Mouse (Mus musculus): ENCODE measurements around the gene Fgfr2. TPM values are rescaled to one million over a fixed set of nuclear protein-coding genes. Genes with fewer than 3 reads are reported as not detected.

The Fgfr2 gene
- polyA plus RNA-seq, 1 experiment from 2014 or later, result 17.2 TPM

GRCm38 (mm10) chr7:132325549-132326331, 797.4 kb downstream of the Fgfr2 start:
- Histone ChIP-seq H3K36me3 (no peaks in the 10 kb centered on the region), H3K4me1 (replicated peaks) (peaks cover 8% of the 10 kb centered on the region), H3K27me3 (no peaks in the 10 kb centered on the region), H3K9me3 (replicated peaks) (no peaks in the 10 kb centered on the region), H3K4me3 (no peak overlapping the region), H3K9ac (no peak overlapping the region), H3K4me2 (no peak overlapping the region), H3K27ac (no peak overlapping the region)
- 32% methylated on average over 5 of the region's 5 CpGs for WGBS
- ATAC-seq (replicated peaks; ENCODE audit: insufficient number of reproducible peaks, insufficient read depth, low FRiP score, low read depth), result 0 out of 2 replicates have a peak, but pooled peaks have one; percentile 27

- H3K4me3 ChIP-seq, result no peak overlapping the region
These were observed 799.7 kb downstream of the Fgfr2 start for GRCm38 (mm10) chr7:132323430-132323829.

GRCm38 (mm10) chr7:132321392-132321958, 801.7 kb downstream of the Fgfr2 start:
- H3K4me1 ChIP-seq (replicated peaks), result peaks cover 12% of the 10 kb centered on the region
- no peaks in the 10 kb centered on the region for H3K36me3 ChIP-seq
- no peaks in the 10 kb centered on the region for H3K9me3 ChIP-seq (replicated peaks)
- H3K4me2 ChIP-seq, result no peak overlapping the region
- H3K27me3 ChIP-seq, result no peaks in the 10 kb centered on the region
- no peak for ATAC-seq (replicated peaks; ENCODE audit: insufficient number of reproducible peaks, insufficient read depth, low FRiP score, low read depth)
- no peak overlapping the region for H3K27ac ChIP-seq
- no peak overlapping the region for H3K4me3 ChIP-seq
- H3K9ac ChIP-seq, result no peak overlapping the region
- WGBS, result 63% methylated on average over 2 of the region's 2 CpGs

More at GRCm38 (mm10) chr7:132323430-132323829, 799.7 kb downstream of the Fgfr2 start:
- no peak for ATAC-seq (replicated peaks; ENCODE audit: insufficient number of reproducible peaks, insufficient read depth, low FRiP score, low read depth)
- Histone ChIP-seq H3K27ac (no peak overlapping the region), H3K27me3 (no peaks in the 10 kb centered on the region), H3K9me3 (replicated peaks) (no peaks in the 10 kb centered on the region), H3K9ac (no peak overlapping the region), H3K36me3 (no peaks in the 10 kb centered on the region), H3K4me2 (no peak overlapping the region), H3K4me1 (replicated peaks) (peaks cover 8% of the 10 kb centered on the region)
- WGBS, result 63% methylated on average over 5 of the region's 5 CpGs

GRCm38 (mm10) chr7:132317036-132317541, 806.1 kb downstream of the Fgfr2 start, which contains the start of gene Chst15:
TSS of gene Chst15 (minus strand) at chr7:132317228.
- peak; percentile 23 for ATAC-seq (replicated peaks; ENCODE audit: insufficient number of reproducible peaks, insufficient read depth, low FRiP score, low read depth)
- under 1% methylated on average over 34 of the region's 34 CpGs for WGBS
- H3K9me3 ChIP-seq (replicated peaks), result no peaks in the 10 kb centered on the region
- peak within 1 kb of the TSS; percentile 74 for H3K9ac ChIP-seq
- peak within 1 kb of the TSS; percentile 97 for H3K4me2 ChIP-seq
- H3K4me1 ChIP-seq (replicated peaks), result peaks cover 19% of the 10 kb centered on the region
- H3K27ac ChIP-seq, result peak within 1 kb of the TSS; percentile 76
- 0 out of 2 replicates have a peak, but pooled peaks cover 4% of the 10 kb centered on the region for H3K27me3 ChIP-seq
- H3K4me3 ChIP-seq, result peak within 1 kb of the TSS; percentile 83
- no peaks in the 10 kb centered on the region for H3K36me3 ChIP-seq

GRCm38 (mm10) chr7:132316101-132317035, 806.8 kb downstream of the Fgfr2 start:
- peak overlapping the region; percentile 83 for H3K4me3 ChIP-seq
- no peaks in the 10 kb centered on the region for H3K36me3 ChIP-seq
- peak; percentile 74 for ATAC-seq (replicated peaks; ENCODE audit: insufficient number of reproducible peaks, insufficient read depth, low FRiP score, low read depth)
- H3K27me3 ChIP-seq, result 0 out of 2 replicates have a peak, but pooled peaks cover 4% of the 10 kb centered on the region
- peak overlapping the region; percentile 74 for H3K9ac ChIP-seq
- H3K4me2 ChIP-seq, result peak overlapping the region; percentile 97
- under 1% methylated on average over 78 of the region's 79 CpGs for WGBS
- no peaks in the 10 kb centered on the region for H3K9me3 ChIP-seq (replicated peaks)
- H3K27ac ChIP-seq, result peak overlapping the region; percentile 76
- peaks cover 19% of the 10 kb centered on the region for H3K4me1 ChIP-seq (replicated peaks)

GRCm38 (mm10) chr7:132315149-132316091, 807.7 kb downstream of the Fgfr2 start:
- peak overlapping the region; percentile 97 for H3K4me2 ChIP-seq
- peak overlapping the region; percentile 74 for H3K9ac ChIP-seq
- no peaks in the 10 kb centered on the region for H3K36me3 ChIP-seq
- peak overlapping the region; percentile 83 for H3K4me3 ChIP-seq
- H3K27me3 ChIP-seq, result 0 out of 2 replicates have a peak, but pooled peaks cover 4% of the 10 kb centered on the region
- peak overlapping the region; percentile 76; the same call in 1 of the 2 replicates for H3K27ac ChIP-seq
- WGBS, result under 1% methylated on average over 51 of the region's 51 CpGs
- no peaks in the 10 kb centered on the region for H3K9me3 ChIP-seq (replicated peaks)
- ATAC-seq (replicated peaks; ENCODE audit: insufficient number of reproducible peaks, insufficient read depth, low FRiP score, low read depth), result peak; percentile 55
- H3K4me1 ChIP-seq (replicated peaks), result peaks cover 19% of the 10 kb centered on the region

GRCm38 (mm10) chr7:132312396-132312795, 810.8 kb downstream of the Fgfr2 start:
- no peak for ATAC-seq (replicated peaks; ENCODE audit: insufficient number of reproducible peaks, insufficient read depth, low FRiP score, low read depth)
- WGBS, result 62% methylated on average over 8 of the region's 8 CpGs
- H3K4me3 ChIP-seq, result no peak overlapping the region
- no peaks in the 10 kb centered on the region for H3K9me3 ChIP-seq (replicated peaks)
- H3K4me1 ChIP-seq (replicated peaks), result peaks cover 16% of the 10 kb centered on the region
- H3K27ac ChIP-seq, result no peak overlapping the region
- H3K36me3 ChIP-seq, result no peaks in the 10 kb centered on the region
- no peak overlapping the region for H3K9ac ChIP-seq
- H3K27me3 ChIP-seq, result 0 out of 2 replicates have a peak, but pooled peaks cover 4% of the 10 kb centered on the region
- H3K4me2 ChIP-seq, result no peak overlapping the region

- Histone ChIP-seq H3K27me3 (no peaks in the 10 kb centered on the region), H3K9me3 (replicated peaks) (no peaks in the 10 kb centered on the region), H3K9ac (no peak overlapping the region), H3K27ac (no peak overlapping the region), H3K4me2 (no peak overlapping the region), H3K36me3 (no peaks in the 10 kb centered on the region), H3K4me1 (replicated peaks) (peaks cover 17% of the 10 kb centered on the region), H3K4me3 (no peak overlapping the region)
- WGBS, result 62% methylated on average over 5 of the region's 5 CpGs
- ATAC-seq (replicated peaks; ENCODE audit: insufficient number of reproducible peaks, insufficient read depth, low FRiP score, low read depth), result no peak
These were observed 814.5 kb downstream of the Fgfr2 start for GRCm38 (mm10) chr7:132308537-132309191.

GRCm38 (mm10) chr7:132307722-132308271, 815.4 kb downstream of the Fgfr2 start:
- Histone ChIP-seq H3K4me3 (no peak overlapping the region), H3K9ac (no peak overlapping the region), H3K36me3 (no peaks in the 10 kb centered on the region), H3K27me3 (no peaks in the 10 kb centered on the region), H3K9me3 (replicated peaks) (no peaks in the 10 kb centered on the region), H3K4me2 (no peak overlapping the region), H3K4me1 (replicated peaks) (peaks cover 21% of the 10 kb centered on the region), H3K27ac (no peak overlapping the region)
- no peak for ATAC-seq (replicated peaks; ENCODE audit: insufficient number of reproducible peaks, insufficient read depth, low FRiP score, low read depth)
- WGBS, result 46% methylated on average over 6 of the region's 6 CpGs
